Mouse (Mus musculus) G1E (cell line): ENCODE results near the gene Prkar2b. TPM values are rescaled to one million over a fixed set of nuclear protein-coding genes. Genes with fewer than 3 reads are reported as not detected.

ENCODE experiments used
- ATAC-seq: 2 replicates; pipeline ENCODE4 v1.8.0; 2016; ENCODE audit warnings: mild to moderate bottlenecking; ENCODE audit not compliant: insufficient number of reproducible peaks, poor library complexity, low FRiP score, severe bottlenecking; ENCODE audit errors: extremely low read depth
- DNase-seq: peaks from one replicate; pipeline ENCODE4 v3.0.0; 2012; ENCODE audit warnings: low spot score
- H3K27me3 ChIP-seq: 2 replicates; pipeline ENCODE4 v1.6.1; 2012; ENCODE audit warnings: mild to moderate bottlenecking, low read length, inconsistent platforms; ENCODE audit not compliant: insufficient read depth
- H3K36me3 ChIP-seq: replicated peaks from 2 replicates; pipeline ENCODE3; 2012; ENCODE audit warnings: mild to moderate bottlenecking, inconsistent platforms
- H3K4me1 ChIP-seq: 2 replicates; pipeline ENCODE4 v1.6.1; 2012; ENCODE audit warnings: low read depth, low read length, inconsistent platforms, mixed read lengths; ENCODE audit not compliant: insufficient read depth
- H3K4me3 ChIP-seq: 2 replicates; pipeline ENCODE4 v1.5.1; 2012; ENCODE audit warnings: low read depth, mild to moderate bottlenecking, inconsistent platforms, low read length, moderate library complexity, mixed read lengths
- H3K9me3 ChIP-seq: replicated peaks from 2 replicates; pipeline ENCODE4 v1.6.1; 2012; ENCODE audit warnings: inconsistent platforms
- CTCF ChIP-seq: IDR thresholded peaks from 2 replicates; pipeline ENCODE4 v1.5.1; 2012; ENCODE audit warnings: low read depth, low read length, inconsistent platforms, mixed read lengths
- GATA1 ChIP-seq: IDR thresholded peaks from 2 replicates; pipeline ENCODE4 v1.6.1; 2012; ENCODE audit warnings: borderline replicate concordance, low read length, inconsistent platforms, mixed read lengths
- GATA2 ChIP-seq: IDR thresholded peaks from 2 replicates; pipeline ENCODE4 v1.6.1; 2012; ENCODE audit warnings: low read depth, low read length, inconsistent platforms, borderline replicate concordance
- POLR2AphosphoS5 ChIP-seq: IDR thresholded peaks from 2 replicates; pipeline ENCODE4 v1.6.1; 2012; ENCODE audit warnings: low read depth, low read length, inconsistent platforms; ENCODE audit not compliant: insufficient replicate concordance
- TAL1 ChIP-seq: conservative IDR thresholded peaks from 2 replicates; pipeline ENCODE4 v1.6.1; 2012; ENCODE audit warnings: low read depth, low read length, inconsistent platforms, mixed read lengths
- polyA plus RNA-seq: library from polyadenylated mRNA; stranded (reverse); fragments of >175 nt; gene quantifications from 2 replicates; pipeline ENCODE4 v1.2.3, GENCODE M21; 2012
- total RNA-seq, 2 experiments: library from RNA; stranded (forward) in 1 of 2; stranded (reverse) in 1 of 2; fragments of 200-1000 nt in 1 of 2; fragments of >200 nt in 1 of 2; fragmentation: Nextera tagmentation in 1 of 2; gene quantifications; 2 replicates each; pipeline ENCODE4 v1.2.3; 2014 to 2017

The Prkar2b gene
- total and polyA plus RNA-seq, 3 experiments: 179 to 849 (median 524) TPM

DNA sequence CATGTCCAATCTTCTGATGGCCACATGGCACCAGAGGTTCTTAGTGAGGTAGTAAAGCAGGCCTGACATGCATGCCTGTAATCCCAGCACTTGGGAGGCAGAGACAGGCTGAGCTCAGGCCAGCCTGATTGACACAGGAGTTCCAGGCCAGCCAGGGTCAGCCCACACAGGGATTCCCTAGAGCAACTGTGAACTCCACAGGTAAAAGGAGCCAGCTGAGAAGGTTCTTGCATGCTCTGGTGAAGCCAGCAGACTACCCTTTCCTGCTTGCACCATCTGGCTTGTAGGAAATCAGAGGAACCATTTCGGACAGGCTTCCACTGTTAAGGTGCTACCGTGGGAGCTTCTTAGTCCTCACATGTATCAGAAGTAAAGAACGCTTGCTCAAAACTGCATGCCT lies 5.3 kb downstream of the Prkar2b start:
- H3K4me1 ChIP-seq: peaks cover 78% of the 10 kb centered on the region
- peaks cover 42% of the 10 kb centered on the region for H3K36me3 ChIP-seq
- TF ChIP-seq TAL1 (no peak), CTCF (no peak), GATA1 (no peak), POLR2AphosphoS5 (no peak), GATA2 (no peak)

DNA sequence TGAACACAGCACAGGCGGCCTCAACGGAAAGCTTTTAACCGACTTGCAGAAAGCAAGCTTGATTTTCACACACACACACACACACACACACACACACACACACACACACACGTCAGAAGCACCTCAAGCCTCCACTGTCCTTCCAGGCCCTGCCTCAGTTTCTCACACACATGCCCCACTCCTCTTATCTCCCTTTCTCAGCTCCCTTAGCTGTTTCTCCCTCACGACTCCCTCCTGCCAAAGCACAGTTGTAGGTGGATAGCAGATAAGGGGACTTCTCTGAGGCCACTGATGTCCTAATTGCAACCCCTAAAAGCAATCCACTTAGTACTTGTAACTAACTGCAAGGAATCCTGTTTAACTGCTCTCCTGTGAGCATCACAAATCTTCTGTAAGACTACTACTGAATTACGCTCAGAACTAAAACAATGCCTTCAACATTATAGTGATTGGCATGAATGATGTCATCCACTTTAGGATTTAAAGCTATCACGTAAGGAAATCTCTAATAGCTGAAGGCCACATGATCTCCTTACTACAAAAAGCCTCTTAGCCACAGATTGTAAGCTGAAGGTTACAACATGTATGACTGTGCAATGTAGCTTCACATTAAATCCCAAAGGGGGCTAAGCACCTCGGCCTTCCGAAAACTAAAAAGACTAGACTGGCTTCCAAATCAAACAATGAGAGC lies 6.5 kb downstream of the Prkar2b start:
- ATAC-seq: no peak
- no peaks in the 10 kb centered on the region for H3K9me3 ChIP-seq
- no peak for TF ChIP-seq GATA1
- TF ChIP-seq TAL1: 0 out of 2 replicates have a peak, but pooled peaks have one; percentile 21
- H3K4me1 ChIP-seq: peaks cover 83% of the 10 kb centered on the region
- no peak for DNase-seq
- peaks cover 40% of the 10 kb centered on the region for H3K36me3 ChIP-seq
- no peaks in the 10 kb centered on the region for H3K27me3 ChIP-seq
- H3K4me3 ChIP-seq: peak overlapping the region; percentile 49; the same call in 1 of the 2 replicates

More for the DNA sequence above, 5.3 kb downstream of the Prkar2b start:
- H3K27me3 ChIP-seq: no peaks in the 10 kb centered on the region
- H3K9me3 ChIP-seq: no peaks in the 10 kb centered on the region
- DNase-seq (no peak), ATAC-seq (no peak)
- peak overlapping the region; percentile 52; the same call in 1 of the 2 replicates for H3K4me3 ChIP-seq

DNA sequence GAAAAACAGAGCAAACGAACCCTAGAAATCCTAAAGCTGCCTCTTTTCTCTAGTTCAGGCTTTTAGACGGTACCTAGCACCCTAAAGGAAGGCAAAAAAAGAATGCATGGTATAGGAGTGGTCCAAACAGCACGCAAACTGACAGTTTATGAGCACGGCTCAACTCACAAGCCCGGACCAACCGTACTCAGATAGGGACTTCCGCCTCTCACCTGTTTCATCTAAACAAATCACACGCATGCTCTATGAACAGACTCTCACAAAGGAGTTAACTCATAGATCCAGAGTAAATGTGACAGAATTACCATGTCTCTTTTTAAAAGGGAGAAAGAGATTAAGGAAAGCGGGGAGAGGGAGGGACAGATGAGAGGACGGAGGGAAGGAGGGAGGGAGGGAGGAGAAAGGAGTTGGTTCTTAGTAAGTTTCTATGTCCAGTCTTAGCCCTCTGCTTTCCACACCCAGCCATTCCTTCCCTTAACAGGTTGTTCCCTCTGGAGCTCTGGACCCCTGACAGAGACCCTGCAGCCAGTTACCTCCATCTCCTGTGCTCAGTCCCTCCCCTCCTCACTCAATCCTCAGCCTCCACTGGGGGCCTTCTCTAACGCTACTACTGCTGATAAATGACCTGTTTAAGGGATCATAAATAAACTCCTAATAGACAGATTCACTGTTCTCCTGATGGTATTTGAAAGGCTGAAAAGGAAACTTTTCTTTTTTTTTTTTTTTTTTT lies 7.3 kb downstream of the Prkar2b start:
- no peak for TF ChIP-seq TAL1
- TF ChIP-seq GATA1: no peak
- no peak for TF ChIP-seq CTCF
- no peak for TF ChIP-seq GATA2
- no peaks in the 10 kb centered on the region for H3K27me3 ChIP-seq
- DNase-seq (no peak), ATAC-seq (0 out of 2 replicates have a peak, but pooled peaks have one; percentile 4)
- H3K36me3 ChIP-seq: peaks cover 36% of the 10 kb centered on the region
- peak overlapping the region; percentile 47; the same call in 1 of the 2 replicates for H3K4me3 ChIP-seq
- H3K9me3 ChIP-seq: no peaks in the 10 kb centered on the region
- H3K4me1 ChIP-seq: peaks cover 82% of the 10 kb centered on the region

DNA sequence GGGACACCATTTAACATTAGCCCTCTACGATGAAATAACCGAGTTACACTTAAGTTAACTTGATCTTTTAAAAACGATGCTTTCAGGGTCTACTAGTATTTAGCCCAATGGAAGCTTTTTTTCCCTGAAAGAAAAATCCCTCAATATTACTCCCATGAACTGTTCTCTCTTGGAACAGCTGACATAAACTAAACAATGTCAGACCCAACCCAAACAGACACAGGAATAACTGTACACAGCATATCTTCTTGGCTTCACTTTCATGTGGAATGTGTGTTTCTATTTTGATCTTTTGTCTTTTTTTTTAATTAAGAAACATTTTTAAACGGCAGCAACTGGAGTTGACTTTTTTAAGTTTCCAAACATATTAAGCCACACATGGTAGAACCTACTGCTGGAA lies 8.2 kb downstream of the Prkar2b start:
- Histone ChIP-seq H3K9me3 (no peaks in the 10 kb centered on the region), H3K4me1 (peaks cover 81% of the 10 kb centered on the region), H3K36me3 (peaks cover 38% of the 10 kb centered on the region), H3K4me3 (no peak overlapping the region; the same call in 1 of the 2 replicates), H3K27me3 (no peaks in the 10 kb centered on the region)
- TF ChIP-seq POLR2AphosphoS5: no peak
- no peak for TF ChIP-seq TAL1
- no peak for TF ChIP-seq GATA1
- TF ChIP-seq CTCF: no peak
- TF ChIP-seq GATA2: no peak
- no peak for DNase-seq
- ATAC-seq: no peak

DNA sequence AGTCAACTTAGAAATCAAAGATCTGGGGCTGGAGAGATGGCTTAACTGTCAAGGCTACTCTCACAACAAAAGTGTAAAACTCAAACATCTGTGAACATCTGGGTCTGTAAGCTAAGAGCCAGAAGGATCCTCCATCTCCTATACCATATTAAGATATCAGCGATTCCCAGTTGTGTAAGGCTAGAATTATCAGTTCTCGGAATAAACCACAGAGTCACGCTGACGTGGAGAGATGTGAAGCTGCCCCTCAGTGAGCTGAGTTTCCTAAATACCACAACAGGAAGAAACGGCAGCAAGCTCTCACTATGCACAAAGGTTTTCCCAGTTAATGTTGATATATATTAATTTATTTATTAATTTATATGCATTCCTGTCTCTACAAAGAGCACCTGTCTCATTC lies 10.9 kb downstream of the Prkar2b start:
- peak; percentile 89 for ATAC-seq
- H3K36me3 ChIP-seq: peaks cover 44% of the 10 kb centered on the region
- no peaks in the 10 kb centered on the region for H3K27me3 ChIP-seq
- peak; percentile 56 for DNase-seq
- no peak for TF ChIP-seq POLR2AphosphoS5
- TF ChIP-seq GATA1: no peak
- TF ChIP-seq TAL1: peak; percentile 94
- 0 out of 2 replicates have a peak, but pooled peaks have one; percentile 23 for TF ChIP-seq GATA2
- H3K4me3 ChIP-seq: no peak overlapping the region; the same call in 1 of the 2 replicates
- H3K4me1 ChIP-seq: peaks cover 75% of the 10 kb centered on the region
- no peaks in the 10 kb centered on the region for H3K9me3 ChIP-seq

DNA sequence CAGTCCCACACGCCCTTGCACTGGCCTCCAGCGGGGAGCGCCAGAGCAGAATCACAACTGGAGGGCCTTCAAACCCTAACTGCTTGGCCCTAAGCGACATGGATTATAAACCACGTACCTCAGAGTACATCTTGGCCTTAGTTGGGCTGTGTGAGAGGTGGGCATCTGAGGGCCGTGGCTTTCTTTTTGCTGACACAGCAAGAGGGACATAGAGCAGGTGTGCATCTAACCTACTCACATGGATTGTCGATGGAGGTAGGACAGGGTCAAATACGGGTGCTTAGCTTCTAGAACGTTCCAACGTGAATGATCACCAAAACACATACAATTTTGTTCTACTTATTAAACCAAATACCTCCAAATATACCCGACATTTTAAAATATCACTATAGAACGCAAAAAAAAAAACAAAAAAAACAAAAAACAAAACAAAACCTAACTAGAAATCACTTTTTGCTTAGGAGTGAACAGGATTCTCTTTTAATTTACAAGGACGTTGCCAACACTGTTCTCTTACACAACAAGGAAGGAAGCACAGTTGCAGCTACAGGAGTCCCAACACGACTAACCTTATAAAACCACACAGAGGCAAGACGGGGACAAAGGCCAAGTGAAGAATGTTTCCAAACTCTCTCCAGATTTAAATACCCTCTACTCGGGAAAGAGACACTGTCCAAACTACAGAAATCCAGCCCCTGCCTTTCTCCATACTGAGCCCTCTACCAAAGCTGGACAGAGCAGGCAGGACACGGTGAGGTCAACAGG lies 15.3 kb downstream of the Prkar2b start:
- peaks cover 66% of the 10 kb centered on the region for H3K36me3 ChIP-seq
- peaks cover 70% of the 10 kb centered on the region for H3K4me1 ChIP-seq
- no peak for ATAC-seq

More for the DNA sequence above, 15.3 kb downstream of the Prkar2b start:
- Histone ChIP-seq H3K4me3 (peak overlapping the region; percentile 0; the same call in 1 of the 2 replicates), H3K27me3 (no peaks in the 10 kb centered on the region), H3K9me3 (no peaks in the 10 kb centered on the region)
- no peak for DNase-seq
- TF ChIP-seq CTCF: no peak
- no peak for TF ChIP-seq GATA1
- no peak for TF ChIP-seq GATA2
- TF ChIP-seq POLR2AphosphoS5: no peak
- TF ChIP-seq TAL1: no peak
